Mouse (Mus musculus) liver, adult (tissue): ENCODE results near the gene Aagab.

Experiments
- GATA4 ChIP-seq: IDR thresholded peaks from 2 replicates; pipeline ENCODE4 v1.6.1; 2014; ENCODE audit warnings: mild to moderate bottlenecking, low read length; ENCODE audit not compliant: insufficient replicate concordance

Aagab gene

GRCm38 (mm10) chr9:63668621-63669020, 66.2 kb downstream of the Aagab start:
- TF ChIP-seq GATA4: no peak

GRCm38 (mm10) chr9:63669816-63670215, 67.4 kb downstream of the Aagab start:
- no peak for TF ChIP-seq GATA4

GRCm38 (mm10) chr9:63672797-63673493, 70.5 kb downstream of the Aagab start:
- peak; percentile 5; the same call in 1 of the 2 replicates for TF ChIP-seq GATA4

GRCm38 (mm10) chr9:63673494-63673805, 71.0 kb downstream of the Aagab start:
- no peak for TF ChIP-seq GATA4

GRCm38 (mm10) chr9:63674613-63675012, 72.2 kb downstream of the Aagab start:
- no peak; the same call in 1 of the 2 replicates for TF ChIP-seq GATA4

GRCm38 (mm10) chr9:63677621-63678020, 75.2 kb downstream of the Aagab start:
- TF ChIP-seq GATA4: no peak

- TF ChIP-seq GATA4: no peak
Measured at GRCm38 (mm10) chr9:63678076-63678475, 75.6 kb downstream of the Aagab start.

GRCm38 (mm10) chr9:63682301-63682700, 79.8 kb downstream of the Aagab start:
- TF ChIP-seq GATA4: no peak

GRCm38 (mm10) chr9:63682943-63683342, 80.5 kb downstream of the Aagab start:
- TF ChIP-seq GATA4: no peak

- no peak for TF ChIP-seq GATA4
Measured at GRCm38 (mm10) chr9:63684277-63684676, 81.8 kb downstream of the Aagab start.

- TF ChIP-seq GATA4: no peak
Measured at GRCm38 (mm10) chr9:63685352-63685751, 82.9 kb downstream of the Aagab start.

- no peak for TF ChIP-seq GATA4
Measured at GRCm38 (mm10) chr9:63687413-63688015, 85.1 kb downstream of the Aagab start.

GRCm38 (mm10) chr9:63690511-63690910, 88.1 kb downstream of the Aagab start:
- TF ChIP-seq GATA4: no peak

GRCm38 (mm10) chr9:63691960-63692359, 89.5 kb downstream of the Aagab start:
- TF ChIP-seq GATA4: no peak
